Mouse (Mus musculus) kidney, adult 11 months (tissue): ENCODE data around the gene Clcnkb.

Experiments
- DNase-seq: peaks from one replicate; pipeline ENCODE4 v3.0.0; 2022

Gene Clcnkb

GRCm38 (mm10) chr4:141415924-141416323 lies at the start of gene Clcnkb:
Gene Clcnkb, minus strand, starts transcription at chr4:141416014.
- DNase-seq = peak; percentile 79

- no peak for DNase-seq
Observed at GRCm38 (mm10) chr4:141464722-141465121, 48.9 kb upstream of the Clcnkb start.

DNA sequence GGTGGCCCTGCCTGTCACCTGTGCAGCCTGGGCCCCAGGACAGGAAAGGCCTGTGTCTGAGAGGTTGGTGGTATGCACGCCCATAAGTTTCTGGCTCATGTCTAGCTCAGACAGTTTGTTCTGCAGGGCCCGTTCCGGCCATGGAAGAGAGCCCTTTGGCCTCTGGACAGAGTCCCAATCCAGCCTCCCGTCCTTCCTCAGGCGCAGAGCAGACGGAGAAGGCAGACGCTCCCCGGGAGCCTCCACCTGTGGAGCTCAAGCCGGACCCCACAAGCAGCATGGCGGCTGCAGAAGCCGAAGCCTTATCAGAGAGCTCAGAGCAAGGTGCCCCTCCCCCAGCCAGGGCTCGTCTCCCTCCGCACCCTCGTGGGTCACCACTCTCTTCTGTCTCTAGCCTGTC lies 47.7 kb upstream of the Clcnkb start:
- peak; percentile 65 for DNase-seq

GRCm38 (mm10) chr4:141461576-141461975 lies 45.8 kb upstream of the Clcnkb start:
- no peak for DNase-seq

- no peak for DNase-seq
Observed at GRCm38 (mm10) chr4:141461088-141461487, 45.3 kb upstream of the Clcnkb start.

DNA sequence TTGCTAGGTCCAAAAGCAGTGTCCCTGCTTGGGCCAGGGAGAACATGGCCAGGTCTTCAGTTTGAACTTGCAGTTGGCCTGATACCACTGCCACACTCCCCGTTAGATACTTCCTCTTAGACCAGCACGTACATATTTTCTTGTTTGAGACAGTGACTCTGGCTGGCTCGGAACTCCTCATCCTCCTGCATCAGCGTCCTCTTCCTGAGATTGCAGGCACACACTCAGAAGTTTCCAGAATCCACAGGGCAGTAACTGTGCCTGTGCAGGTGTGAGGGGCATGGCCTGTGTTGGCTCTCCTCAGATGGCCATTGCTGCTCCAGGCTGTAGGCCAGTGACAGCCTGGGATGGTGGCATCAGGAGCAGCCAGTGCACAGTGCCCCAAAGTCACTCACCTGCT lies 44.7 kb upstream of the Clcnkb start:
- DNase-seq = no peak

DNA sequence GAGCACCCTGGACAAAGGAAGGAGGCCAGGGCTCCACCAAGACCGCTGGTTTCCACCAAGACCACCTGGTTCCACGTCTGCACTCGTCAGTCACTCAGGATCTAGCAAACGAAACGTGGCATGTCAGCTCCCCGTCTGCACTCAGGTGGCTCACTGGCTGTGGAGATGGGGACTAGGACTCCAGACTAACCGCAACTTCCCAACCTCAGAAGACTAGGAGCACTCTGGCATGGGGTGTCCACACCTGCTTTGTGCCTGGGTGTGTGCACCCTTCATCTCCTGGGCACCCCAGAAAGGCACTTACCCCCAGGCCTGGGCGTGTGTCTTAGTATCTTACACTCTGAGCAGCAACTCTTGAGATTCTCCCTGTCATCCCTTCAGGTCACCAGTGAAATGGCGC lies 44.0 kb upstream of the Clcnkb start:
- DNase-seq = no peak

- DNase-seq = no peak
Observed at GRCm38 (mm10) chr4:141458888-141459287, 43.1 kb upstream of the Clcnkb start.

DNA sequence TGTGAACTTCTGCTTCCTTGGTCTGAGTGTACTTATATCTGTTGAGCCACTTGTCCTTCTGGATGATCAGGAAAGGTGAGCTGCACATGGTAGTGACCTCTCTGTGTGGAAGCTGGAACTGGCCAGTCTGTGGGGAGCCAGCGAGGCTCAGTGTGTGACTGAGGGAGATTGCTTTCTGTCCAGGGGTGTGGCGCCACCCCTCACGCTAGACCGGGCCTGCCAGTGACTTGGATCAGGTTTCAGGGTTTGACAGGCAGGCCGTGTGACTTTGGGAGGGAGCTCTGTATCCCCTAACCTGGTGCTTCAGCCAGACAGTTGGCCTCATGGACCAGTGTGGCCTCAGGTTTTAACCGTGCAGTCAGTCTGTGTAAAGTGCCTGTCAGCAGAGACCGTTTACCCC lies 42.4 kb upstream of the Clcnkb start:
- peak; percentile 58 for DNase-seq

DNA sequence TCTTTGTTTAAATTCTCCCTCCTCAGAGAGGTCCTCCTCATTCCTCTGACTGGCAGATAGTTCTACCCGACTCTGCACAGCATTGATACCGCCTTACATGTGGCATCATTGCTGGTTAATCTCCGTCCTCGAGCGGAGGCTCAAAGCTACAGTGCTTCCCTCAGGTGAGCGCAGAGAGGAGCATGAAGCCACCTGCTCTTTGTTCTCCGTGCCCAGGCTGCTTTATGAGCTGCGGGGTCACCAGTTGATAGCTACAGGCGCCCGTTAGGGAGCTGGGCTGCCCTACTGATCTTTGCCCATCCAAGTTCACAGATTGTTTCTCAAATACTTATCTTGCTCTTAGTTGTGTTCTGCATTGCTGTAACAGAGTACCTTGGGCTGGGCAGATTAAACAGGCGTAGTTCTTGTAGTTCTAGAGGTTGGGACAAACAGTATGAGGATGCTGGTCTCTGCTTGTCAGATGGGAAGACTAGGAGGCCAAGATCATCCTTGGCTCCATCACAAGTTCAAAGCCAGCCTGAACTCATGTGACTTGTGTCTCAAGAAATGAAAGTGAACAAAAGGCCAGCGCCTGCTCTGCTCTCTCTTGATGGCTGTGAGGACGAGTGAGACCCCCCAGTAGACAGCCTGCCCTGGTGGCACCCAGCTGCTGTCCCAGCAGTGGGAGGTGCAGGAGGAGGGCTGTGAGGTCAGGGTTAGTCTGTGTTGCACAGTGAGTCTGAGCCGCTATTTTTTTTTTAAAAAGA lies 40.6 kb upstream of the Clcnkb start:
- no peak for DNase-seq

GRCm38 (mm10) chr4:141455526-141455925 lies 39.7 kb upstream of the Clcnkb start:
- DNase-seq = no peak

DNA sequence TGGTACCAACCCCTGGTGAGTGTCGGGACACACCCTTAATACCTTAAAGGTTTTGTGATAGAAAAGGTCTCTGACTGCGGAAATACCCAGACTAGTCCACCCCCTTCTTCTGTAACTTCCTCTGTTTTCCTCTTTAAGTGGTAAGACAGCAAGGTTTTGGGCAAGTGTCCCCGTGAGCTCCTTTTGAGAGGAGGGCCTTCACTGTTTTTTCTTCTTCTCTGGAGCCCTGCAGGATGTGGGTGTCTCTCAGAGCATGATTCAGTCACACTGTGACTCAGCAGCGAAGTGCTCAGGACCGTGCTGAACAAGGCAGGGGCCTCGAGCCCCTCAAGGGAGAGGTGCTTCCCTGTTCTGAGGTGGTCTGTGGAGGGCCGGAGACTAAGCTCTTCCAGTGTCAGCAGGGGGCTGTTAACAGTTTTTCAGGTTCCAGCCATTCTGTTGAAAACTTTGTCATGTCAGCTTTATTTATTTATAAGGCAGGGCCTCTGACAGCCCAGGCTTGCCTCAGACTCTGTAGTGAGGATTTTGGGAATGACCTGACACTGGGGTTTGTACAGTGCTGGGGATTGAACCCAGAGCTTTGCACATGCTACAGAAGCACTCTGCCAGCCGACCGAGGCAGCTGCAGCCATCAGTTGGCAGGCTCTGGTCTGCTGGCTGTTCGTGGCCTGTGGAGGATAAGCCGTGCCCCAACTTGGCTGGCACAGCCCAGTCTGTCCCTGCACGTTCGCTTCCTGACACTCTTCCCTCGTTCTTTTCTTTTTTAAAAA lies 39.0 kb upstream of the Clcnkb start:
- no peak for DNase-seq

- DNase-seq = peak; percentile 36
Observed at GRCm38 (mm10) chr4:141451916-141452450, 36.2 kb upstream of the Clcnkb start.

DNA sequence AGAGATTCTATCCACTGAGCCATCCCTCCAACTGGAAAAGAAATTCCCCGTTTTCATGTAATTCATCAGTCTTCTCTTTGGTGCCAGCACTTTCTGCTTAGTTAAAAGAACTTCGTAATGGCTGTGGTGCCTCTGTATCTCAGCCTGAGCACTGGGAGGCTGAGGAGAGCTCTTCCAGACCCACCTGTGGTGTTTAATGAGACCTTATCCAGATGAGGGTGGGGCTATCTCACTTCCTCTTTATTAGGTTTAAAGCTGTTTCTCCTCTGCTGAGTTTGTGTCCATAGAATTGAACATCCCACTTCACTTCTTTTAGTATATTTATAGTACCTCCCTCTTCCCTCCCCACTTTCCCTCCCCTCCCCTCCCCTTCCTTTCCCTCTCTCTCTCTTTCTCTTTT lies 35.4 kb upstream of the Clcnkb start:
- no peak for DNase-seq

DNA sequence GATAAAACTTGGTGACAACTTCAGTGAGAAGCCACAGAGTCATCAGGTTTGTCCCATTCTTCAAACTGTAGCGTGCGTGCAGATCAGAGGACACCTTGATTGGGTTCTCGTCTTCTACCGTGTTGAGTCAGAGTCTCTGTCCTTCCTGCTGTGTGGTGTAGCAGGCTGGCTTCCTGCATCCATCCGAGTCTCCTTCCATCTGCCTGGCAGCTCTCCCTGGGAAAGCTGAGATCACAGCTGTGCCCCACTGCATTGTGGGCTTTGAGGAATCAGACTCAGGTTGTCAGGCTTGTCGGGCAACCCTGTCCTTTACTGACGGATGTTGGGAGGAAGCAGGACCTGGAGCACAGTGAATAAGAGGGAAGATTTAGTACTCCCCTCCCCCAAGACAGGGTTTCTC lies 30.4 kb upstream of the Clcnkb start:
- no peak for DNase-seq

GRCm38 (mm10) chr4:141445328-141445720 lies 29.5 kb upstream of the Clcnkb start:
- DNase-seq = no peak

DNA sequence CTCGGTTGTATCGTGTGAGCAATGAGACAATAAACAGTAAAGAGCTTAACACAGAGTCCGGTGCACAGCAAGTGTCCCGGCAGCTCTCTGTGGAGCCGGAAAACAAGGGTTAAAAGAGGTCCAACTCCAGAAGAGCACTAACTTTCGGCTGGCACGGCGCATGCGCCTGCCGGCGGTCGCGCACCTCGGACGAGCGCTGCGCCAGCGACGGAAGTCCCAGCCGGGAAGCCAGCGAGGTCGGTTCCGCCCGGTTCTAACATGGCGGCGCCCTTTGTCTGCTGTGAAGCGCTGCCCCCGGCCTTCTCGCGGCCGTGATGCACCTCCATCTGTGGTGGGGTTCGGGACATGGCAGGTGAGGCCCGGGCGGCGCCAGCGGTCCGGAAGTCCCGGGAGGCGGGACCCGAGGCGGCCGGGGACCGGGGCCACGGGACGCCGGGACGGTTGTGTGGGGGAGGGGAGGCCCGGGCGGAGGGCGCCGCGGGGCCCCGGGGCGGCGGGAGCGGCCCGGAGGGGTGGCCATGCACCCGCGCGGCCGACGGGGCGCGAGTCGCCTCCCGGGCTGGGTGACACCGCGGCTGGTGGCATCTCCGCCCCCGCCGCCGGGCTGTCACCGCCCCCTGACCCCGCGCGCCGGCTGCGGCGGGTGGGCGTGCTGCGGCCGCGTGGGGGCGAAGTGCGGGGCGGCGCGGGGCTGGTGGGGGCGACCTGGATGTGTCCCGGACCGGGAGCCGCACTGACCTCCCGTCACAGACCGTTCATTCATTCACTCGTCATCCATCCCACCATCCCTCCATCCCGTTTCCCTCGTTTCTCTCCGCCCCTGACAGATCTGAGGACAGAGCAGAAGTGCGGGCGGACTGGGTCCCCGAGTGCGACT lies 28.9 kb upstream of the Clcnkb start, which contains the start of gene Zbtb17:
TSS of gene Zbtb17 (plus strand) at position 204 of the 877 bp plus-strand sequence.
- peak; percentile 83 for DNase-seq

GRCm38 (mm10) chr4:141443641-141444429 lies 28.0 kb upstream of the Clcnkb start:
- DNase-seq = no peak

GRCm38 (mm10) chr4:141440877-141441276 lies 25.1 kb upstream of the Clcnkb start:
- peak; percentile 89 for DNase-seq

DNA sequence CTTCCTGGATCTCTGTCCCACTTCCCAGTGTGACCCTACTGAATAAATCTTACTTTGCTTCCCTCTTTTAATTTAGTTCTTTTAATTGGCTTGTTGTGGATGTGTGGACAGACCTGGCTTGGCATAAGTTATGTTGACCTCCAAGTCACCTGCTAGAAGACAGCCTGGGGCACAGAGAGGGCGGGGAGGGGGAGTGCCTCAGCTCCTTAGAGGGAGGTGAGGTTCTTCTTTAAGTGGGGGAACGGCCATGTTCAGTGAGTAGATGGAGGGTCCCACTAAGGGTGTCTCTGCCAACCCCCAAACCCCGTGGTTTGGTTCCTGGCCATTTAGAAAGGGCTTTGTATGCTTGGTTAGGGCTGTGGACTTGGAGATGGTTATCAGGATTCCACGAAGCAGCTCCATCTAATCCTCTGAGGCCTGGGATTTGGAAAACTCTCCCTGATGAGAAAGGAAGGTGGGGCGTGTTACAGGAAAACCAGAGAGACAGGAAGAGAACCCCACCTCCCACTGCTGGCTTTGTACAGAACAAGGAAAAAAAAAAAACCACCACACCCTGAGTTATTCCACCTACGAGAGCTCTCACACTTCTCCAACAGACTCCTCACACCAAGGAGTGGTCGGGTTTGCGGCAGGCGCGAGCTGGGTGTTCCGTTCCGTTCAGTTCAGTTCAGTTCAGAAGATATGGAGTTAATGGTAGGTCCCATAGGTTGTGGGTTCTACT lies 23.4 kb upstream of the Clcnkb start:
- DNase-seq = peak; percentile 74

DNA sequence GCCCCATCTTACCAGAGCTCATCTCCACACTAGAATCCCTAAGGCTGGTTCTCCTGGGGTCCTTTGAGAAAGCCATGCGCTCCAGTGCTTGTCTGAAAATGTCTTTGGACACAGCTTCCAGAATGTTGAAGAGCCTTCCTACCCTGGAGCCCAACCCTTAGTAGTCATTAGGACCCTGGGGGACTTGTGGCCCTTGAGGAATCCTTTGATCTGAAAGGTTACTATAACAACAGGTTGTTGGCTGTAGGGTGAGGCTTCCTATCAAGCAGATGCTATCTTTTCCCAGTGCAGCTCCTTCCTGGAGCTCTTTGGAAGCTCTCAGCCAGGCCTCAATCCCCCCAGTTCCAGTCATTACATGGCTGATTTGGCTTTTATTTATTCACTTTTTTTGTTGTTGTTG lies 20.2 kb upstream of the Clcnkb start, which contains the start of gene Srarp:
TSS of gene Srarp (minus strand) at position 132 of the 400 bp plus-strand sequence.
- DNase-seq = no peak
